Mouse (Mus musculus) lung, postnatal 0 days (tissue): ENCODE measurements around the gene Cbr1. TPM values are rescaled to one million over a fixed set of nuclear protein-coding genes. Genes with fewer than 3 reads are reported as not detected.

ENCODE experiments used
- ATAC-seq: fragments of 200-750 bp; cut with Nextera tagmentation; 2 replicates; pipeline ENCODE4 v1.8.0; 2017; ENCODE audit warnings: moderate library complexity
- DNase-seq: peaks from one replicate; pipeline ENCODE4 v3.0.0-alpha.2; 2016; ENCODE audit warnings: low spot score
- H3K27ac ChIP-seq: fragments of 300-500 bp; sonication (generic); 2 replicates; pipeline ENCODE4 v1.5.1; 2014; ENCODE audit warnings: antibody characterized with exemption, mild to moderate bottlenecking, low read length, mixed read lengths
- H3K27me3 ChIP-seq: fragments of 300-500 bp; sonication (generic); replicated peaks from 2 replicates; pipeline ENCODE4 v1.6.1; 2014; ENCODE audit warnings: low read length, mixed read lengths; ENCODE audit not compliant: insufficient read depth
- H3K36me3 ChIP-seq: fragments of 300-500 bp; sonication (generic); 2 replicates; pipeline ENCODE4 v1.6.1; 2014; ENCODE audit warnings: low read length, mixed read lengths; ENCODE audit not compliant: insufficient read depth
- H3K4me1 ChIP-seq: fragments of 300-500 bp; sonication (generic); 2 replicates; pipeline ENCODE4 v1.6.1; 2014; ENCODE audit warnings: antibody characterized with exemption, low read depth, low read length, mixed read lengths; ENCODE audit not compliant: insufficient read depth
- H3K4me2 ChIP-seq: fragments of 300-500 bp; sonication (generic); replicated peaks from 2 replicates; pipeline ENCODE4 v1.6.1; 2014; ENCODE audit warnings: low read depth, mild to moderate bottlenecking, low read length, moderate library complexity, mixed read lengths
- H3K4me3 ChIP-seq: fragments of 300-500 bp; sonication (generic); 2 replicates; pipeline ENCODE4 v1.5.1; 2014; ENCODE audit warnings: low read depth, low read length
- H3K9ac ChIP-seq: fragments of 300-500 bp; sonication (generic); replicated peaks from 2 replicates; pipeline ENCODE4 v1.6.1; 2014; ENCODE audit warnings: low read depth, mild to moderate bottlenecking
- H3K9me3 ChIP-seq: fragments of 300-500 bp; sonication (generic); 2 replicates; pipeline ENCODE4 v1.6.1; 2016; ENCODE audit warnings: low read length, mixed read lengths
- CTCF ChIP-seq: IDR thresholded peaks from 2 replicates; pipeline ENCODE4 v1.5.1; 2016; ENCODE audit warnings: antibody characterized with exemption, mild to moderate bottlenecking
- EP300 ChIP-seq: IDR thresholded peaks from 2 replicates; pipeline ENCODE4 v1.6.1; 2016; ENCODE audit warnings: antibody characterized with exemption, mild to moderate bottlenecking, control low read depth
- WGBS: fragments of 180-500 bp; shearing (Covaris S2); extraction: QIAGEN DNeasy Blood & Tissue Kit; methylation state at CpG from one replicate; pipeline ENCODE4 v1.1.7; 2014; 5-methylcytosine and 5-hydroxymethylcytosine counted together
- polyA plus RNA-seq: library from polyadenylated mRNA; unstranded; fragments of >200 nt; fragmentation: Nextera tagmentation; extraction: Ambion mirVana; gene quantifications from 2 replicates; pipeline ENCODE4 v1.2.1, GENCODE M21; 2015

The Cbr1 gene
- polyA plus RNA-seq, 1 experiment from 2014 or later: 74.0 TPM

- no peaks in the 10 kb centered on the region for H3K36me3 ChIP-seq
- no peak overlapping the region for H3K27ac ChIP-seq
- ATAC-seq (0 out of 2 replicates have a peak, but pooled peaks have one; percentile 15), DNase-seq (no peak)
- no peak overlapping the region for H3K4me3 ChIP-seq
- H3K4me2 ChIP-seq: no peak overlapping the region
- no peaks in the 10 kb centered on the region for H3K27me3 ChIP-seq
- WGBS: 74% methylated on average over 8 of the region's 8 CpGs
- H3K9me3 ChIP-seq: no peaks in the 10 kb centered on the region
- H3K9ac ChIP-seq: no peak overlapping the region
- H3K4me1 ChIP-seq: no peaks in the 10 kb centered on the region
- no peak for TF ChIP-seq EP300
- no peak for TF ChIP-seq CTCF
Measured at GRCm38 (mm10) chr16:93586382-93586781, 19.3 kb upstream of the Cbr1 start.

GRCm38 (mm10) chr16:93588281-93588680 is 17.4 kb upstream of the Cbr1 start:
- H3K9me3 ChIP-seq: no peaks in the 10 kb centered on the region
- ATAC-seq: no peak
- no peak for DNase-seq
- H3K9ac ChIP-seq: no peak overlapping the region
- no peaks in the 10 kb centered on the region for H3K4me1 ChIP-seq
- no peak overlapping the region for H3K27ac ChIP-seq
- H3K27me3 ChIP-seq: no peaks in the 10 kb centered on the region
- H3K36me3 ChIP-seq: no peaks in the 10 kb centered on the region
- WGBS: 56% methylated on average over 4 of the region's 4 CpGs
- H3K4me2 ChIP-seq: no peak overlapping the region
- H3K4me3 ChIP-seq: no peak overlapping the region
- TF ChIP-seq EP300 (no peak), CTCF (no peak)

DNA sequence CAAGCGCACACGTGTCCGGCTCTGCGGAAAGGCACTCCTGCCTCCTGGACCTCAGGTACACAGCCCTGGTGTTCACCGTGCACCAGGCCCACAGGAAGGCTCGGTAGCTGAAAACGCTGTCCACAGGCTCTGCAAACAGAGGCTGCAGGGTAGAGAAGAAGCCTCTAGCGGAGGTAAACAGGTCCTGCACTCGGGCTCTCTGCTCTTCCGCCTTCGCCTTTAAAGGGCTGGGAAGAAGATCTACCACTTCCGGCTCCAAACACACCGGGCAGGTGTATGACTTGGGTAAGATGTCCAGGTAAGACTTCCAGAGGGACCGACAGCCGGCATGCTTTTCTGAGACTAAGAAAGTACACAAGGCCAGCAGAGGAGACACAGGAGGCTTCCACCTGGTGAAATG is 14.7 kb upstream of the Cbr1 start:
- DNase-seq (no peak), ATAC-seq (no peak)
- H3K27ac ChIP-seq: no peak overlapping the region
- H3K9me3 ChIP-seq: no peaks in the 10 kb centered on the region
- H3K4me1 ChIP-seq: no peaks in the 10 kb centered on the region
- 79% methylated on average over 15 of the region's 15 CpGs for WGBS
- H3K4me3 ChIP-seq: no peak overlapping the region
- TF ChIP-seq EP300 (no peak), CTCF (no peak)
- no peak overlapping the region for H3K9ac ChIP-seq
- no peak overlapping the region for H3K4me2 ChIP-seq
- no peaks in the 10 kb centered on the region for H3K36me3 ChIP-seq
- no peaks in the 10 kb centered on the region for H3K27me3 ChIP-seq

- no peak overlapping the region for H3K9ac ChIP-seq
Measured at GRCm38 (mm10) chr16:93591450-93592430, 13.9 kb upstream of the Cbr1 start.

GRCm38 (mm10) chr16:93592711-93593110 is 12.9 kb upstream of the Cbr1 start:
- H3K9me3 ChIP-seq: no peaks in the 10 kb centered on the region
- TF ChIP-seq CTCF (no peak), EP300 (no peak)
- H3K4me1 ChIP-seq: no peaks in the 10 kb centered on the region
- 98% methylated on average over 3 of the region's 3 CpGs for WGBS
- DNase-seq: no peak
- no peaks in the 10 kb centered on the region for H3K36me3 ChIP-seq
- no peak for ATAC-seq
- H3K27ac ChIP-seq: no peak overlapping the region
- H3K9ac ChIP-seq: no peak overlapping the region
- no peak overlapping the region for H3K4me3 ChIP-seq
- no peaks in the 10 kb centered on the region for H3K27me3 ChIP-seq
- H3K4me2 ChIP-seq: no peak overlapping the region

More at GRCm38 (mm10) chr16:93591450-93592430, 13.9 kb upstream of the Cbr1 start:
- Histone ChIP-seq H3K4me1 (no peaks in the 10 kb centered on the region), H3K36me3 (no peaks in the 10 kb centered on the region), H3K9me3 (no peaks in the 10 kb centered on the region), H3K4me2 (no peak overlapping the region), H3K4me3 (no peak overlapping the region), H3K27ac (no peak overlapping the region), H3K27me3 (no peaks in the 10 kb centered on the region)
- DNase-seq: no peak
- no peak for ATAC-seq
- TF ChIP-seq EP300 (no peak), CTCF (no peak)
- 86% methylated on average over 17 of the region's 20 CpGs for WGBS

GRCm38 (mm10) chr16:93593406-93593805 is 12.2 kb upstream of the Cbr1 start:
- Histone ChIP-seq H3K27ac (no peak overlapping the region), H3K9ac (no peak overlapping the region), H3K4me1 (no peaks in the 10 kb centered on the region), H3K4me2 (no peak overlapping the region), H3K9me3 (no peaks in the 10 kb centered on the region), H3K4me3 (no peak overlapping the region), H3K27me3 (no peaks in the 10 kb centered on the region), H3K36me3 (no peaks in the 10 kb centered on the region)
- DNase-seq (peak; percentile 16), ATAC-seq (no peak)
- TF ChIP-seq EP300: no peak
- no peak for TF ChIP-seq CTCF
- 76% methylated on average over 8 of the region's 8 CpGs for WGBS
